Mouse (Mus musculus): ENCODE measurements around the gene Cyb5b. TPM values are rescaled to one million over a fixed set of nuclear protein-coding genes. Genes with fewer than 3 reads are reported as not detected.
A peak's percentile ranks its signal among the peaks of the same experiment; 100 is the strongest.

Gene Cyb5b
- total RNA-seq, 1 experiment from 2014 or later = 72.9 TPM

- ATAC-seq (replicated peaks; ENCODE audit: low read depth, poor library complexity, severe bottlenecking) = no peak
These were observed 13.9 kb downstream of the Cyb5b start for GRCm38 (mm10) chr8:107164251-107164773.

GRCm38 (mm10) chr8:107165745-107166144 is 15.3 kb downstream of the Cyb5b start:
- no peak for ATAC-seq (replicated peaks; ENCODE audit: low read depth, poor library complexity, severe bottlenecking)

- ATAC-seq (replicated peaks; ENCODE audit: low read depth, poor library complexity, severe bottlenecking) = no peak
These were observed 17.4 kb downstream of the Cyb5b start for GRCm38 (mm10) chr8:107167848-107168247.

GRCm38 (mm10) chr8:107172152-107172551 is 21.7 kb downstream of the Cyb5b start:
- ATAC-seq (replicated peaks; ENCODE audit: low read depth, poor library complexity, severe bottlenecking) = no peak

- ATAC-seq (replicated peaks; ENCODE audit: low read depth, poor library complexity, severe bottlenecking) = no peak
These were observed 22.7 kb downstream of the Cyb5b start for GRCm38 (mm10) chr8:107172969-107173645.

GRCm38 (mm10) chr8:107181122-107181521 is 30.7 kb downstream of the Cyb5b start:
- no peak for ATAC-seq (replicated peaks; ENCODE audit: low read depth, poor library complexity, severe bottlenecking)

- ATAC-seq (replicated peaks; ENCODE audit: low read depth, poor library complexity, severe bottlenecking) = no peak
These were observed 34.6 kb downstream of the Cyb5b start for GRCm38 (mm10) chr8:107184996-107185395.

- no peak for ATAC-seq (replicated peaks; ENCODE audit: low read depth, poor library complexity, severe bottlenecking)
These were observed 36.4 kb downstream of the Cyb5b start for GRCm38 (mm10) chr8:107186659-107187390.

GRCm38 (mm10) chr8:107187631-107188030 is 37.2 kb downstream of the Cyb5b start:
- ATAC-seq (replicated peaks; ENCODE audit: low read depth, poor library complexity, severe bottlenecking) = no peak

GRCm38 (mm10) chr8:107192631-107193030 is 42.2 kb downstream of the Cyb5b start:
- no peak for ATAC-seq (replicated peaks; ENCODE audit: low read depth, poor library complexity, severe bottlenecking)

GRCm38 (mm10) chr8:107193331-107193730 is 42.9 kb downstream of the Cyb5b start:
- no peak for ATAC-seq (replicated peaks; ENCODE audit: low read depth, poor library complexity, severe bottlenecking)

- ATAC-seq (replicated peaks; ENCODE audit: low read depth, poor library complexity, severe bottlenecking) = no peak
These were observed 44.5 kb downstream of the Cyb5b start for GRCm38 (mm10) chr8:107194786-107195451.

GRCm38 (mm10) chr8:107197901-107198826 is 47.7 kb downstream of the Cyb5b start:
- ATAC-seq (replicated peaks; ENCODE audit: low read depth, poor library complexity, severe bottlenecking) = no peak

GRCm38 (mm10) chr8:107205164-107205563 is 54.7 kb downstream of the Cyb5b start:
- ATAC-seq (replicated peaks; ENCODE audit: low read depth, poor library complexity, severe bottlenecking) = no peak

GRCm38 (mm10) chr8:107205701-107206561 is 55.5 kb downstream of the Cyb5b start:
- no peak for ATAC-seq (replicated peaks; ENCODE audit: low read depth, poor library complexity, severe bottlenecking)

- ATAC-seq (replicated peaks; ENCODE audit: low read depth, poor library complexity, severe bottlenecking) = no peak
These were observed 56.5 kb downstream of the Cyb5b start for GRCm38 (mm10) chr8:107206782-107207525.

- peak; percentile 42; the same call in 1 of the 2 replicates for ATAC-seq (replicated peaks; ENCODE audit: low read depth, poor library complexity, severe bottlenecking)
These were observed 58.7 kb downstream of the Cyb5b start for GRCm38 (mm10) chr8:107209185-107209584.

GRCm38 (mm10) chr8:107212006-107212405 is 61.6 kb downstream of the Cyb5b start:
- no peak for ATAC-seq (replicated peaks; ENCODE audit: low read depth, poor library complexity, severe bottlenecking)
